Mouse (Mus musculus) liver, embryonic 14.5 days (tissue): ENCODE data around the gene Arrb2. TPM values are rescaled to one million over a fixed set of nuclear protein-coding genes. Genes with fewer than 3 reads are reported as not detected.

Source experiments
- ATAC-seq: fragments of 200-750 bp; cut with Nextera tagmentation; 2 replicates; pipeline ENCODE4 v1.8.0; 2017; ENCODE audit warnings: moderate number of reproducible peaks, mild to moderate bottlenecking, moderate library complexity; ENCODE audit not compliant: insufficient read depth
- DNase-seq, 3 experiments: peaks; one replicate each; pipeline ENCODE4 v3.0.0-alpha.2; 2012 to 2013; ENCODE audit warnings: low read depth in 3 of 3, low spot score in 3 of 3
- H3K27ac ChIP-seq: fragments of 300-500 bp; sonication (generic); 2 replicates; pipeline ENCODE4 v1.5.1; 2014; ENCODE audit warnings: moderate library complexity, mild to moderate bottlenecking, control low read depth, inconsistent platforms
- H3K27me3 ChIP-seq: fragments of 300-500 bp; sonication (generic); 2 replicates; pipeline ENCODE4 v1.6.1; 2014; ENCODE audit warnings: mild to moderate bottlenecking, low read length, moderate library complexity; ENCODE audit not compliant: control insufficient read depth, insufficient read depth
- H3K36me3 ChIP-seq: fragments of 300-500 bp; sonication (generic); replicated peaks from 2 replicates; pipeline ENCODE4 v1.6.1; 2014; ENCODE audit warnings: low read depth; ENCODE audit not compliant: control insufficient read depth, insufficient read depth
- H3K4me1 ChIP-seq, 2 experiments: fragments of 200-500 bp in 1 of 2; fragments of 300-500 bp in 1 of 2; sonication (generic) in 1 of 2; replicated peaks; 2 replicates each; pipeline ENCODE4 v1.6.1; 2012 to 2014; ENCODE audit warnings: antibody characterized with exemption in 1 of 2, inconsistent platforms in 1 of 2, low read length in 1 of 2; ENCODE audit not compliant: control insufficient read depth in 2 of 2, insufficient read depth in 2 of 2
- H3K4me2 ChIP-seq: fragments of 300-500 bp; sonication (generic); 2 replicates; pipeline ENCODE4 v1.6.1; 2014; ENCODE audit warnings: low read depth, mild to moderate bottlenecking, control low read depth, moderate library complexity
- H3K4me3 ChIP-seq, 2 experiments: fragments of 200-500 bp in 1 of 2; fragments of 300-500 bp in 1 of 2; sonication (generic) in 1 of 2; 2 replicates each; pipeline ENCODE4 v1.5.1; 2012 to 2014; ENCODE audit warnings: low read depth in 2 of 2, low read length in 2 of 2, mild to moderate bottlenecking in 2 of 2, control low read depth in 1 of 2, inconsistent platforms in 1 of 2, moderate library complexity in 1 of 2; ENCODE audit not compliant: insufficient read depth in 1 of 2
- H3K9ac ChIP-seq: fragments of 300-500 bp; sonication (generic); replicated peaks from 2 replicates; pipeline ENCODE4 v1.6.1; 2014; ENCODE audit warnings: mild to moderate bottlenecking, control low read depth, moderate library complexity
- H3K9me3 ChIP-seq: fragments of 300-500 bp; sonication (generic); 2 replicates; pipeline ENCODE4 v1.6.1; 2016; ENCODE audit warnings: low read length, mixed read lengths; ENCODE audit not compliant: control insufficient read depth
- CTCF ChIP-seq: IDR thresholded peaks from 2 replicates; pipeline ENCODE4 v1.5.1; 2016; ENCODE audit warnings: antibody characterized with exemption, low read depth, control low read depth
- EP300 ChIP-seq: IDR thresholded peaks from 2 replicates; pipeline ENCODE4 v1.6.1; 2016; ENCODE audit warnings: antibody characterized with exemption, low read depth
- WGBS: fragments of 180-500 bp; shearing (Covaris S2); extraction: QIAGEN DNeasy Blood & Tissue Kit; methylation state at CpG from one replicate; pipeline ENCODE4 v1.1.7; 2014; ENCODE audit not compliant: insufficient replicate concordance; 5-methylcytosine and 5-hydroxymethylcytosine counted together
- polyA plus RNA-seq, 2 experiments: library from polyadenylated mRNA; depleted of rRNA in 1 of 2; stranded (reverse) in 1 of 2; unstranded in 1 of 2; fragments of >200 nt; fragmentation: Nextera tagmentation in 1 of 2; extraction: Ambion mirVana in 1 of 2; gene quantifications; 2 replicates each; pipeline versions ENCODE4 v1.2.1 to v1.2.3; 2012 to 2014

Arrb2 gene
- polyA plus RNA-seq, 2 experiments, result 11.0 to 19.4 TPM

DNA sequence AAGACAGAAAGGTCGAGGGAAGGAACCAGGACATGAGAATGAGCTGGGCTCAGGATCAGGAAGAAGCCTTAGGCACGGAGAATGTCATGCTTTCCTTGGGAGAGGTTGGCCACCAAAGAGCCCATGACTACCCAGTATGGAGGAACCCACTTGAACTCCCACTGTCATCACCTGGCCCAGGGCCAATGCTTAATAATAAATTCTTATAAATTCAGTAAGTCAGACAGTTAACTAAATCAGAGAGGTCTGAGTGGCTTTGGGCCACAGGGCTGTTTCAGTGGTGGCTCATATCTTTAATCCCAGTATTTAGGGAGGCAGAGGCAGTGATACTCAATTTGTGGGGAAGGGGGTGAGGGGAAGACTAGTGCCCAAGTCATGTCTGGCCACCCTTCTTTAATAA is 18.5 kb downstream of the Arrb2 start:
- no peak for ATAC-seq
- WGBS, result 67% methylated on average over 2 of the region's 2 CpGs
- Histone ChIP-seq H3K27me3 (no peaks in the 10 kb centered on the region), H3K9me3 (no peaks in the 10 kb centered on the region), H3K4me3 (no peak overlapping the region), H3K9ac (no peak overlapping the region), H3K27ac (no peak overlapping the region), H3K4me2 (no peak overlapping the region), H3K4me1 (peaks cover 8 to 13% of the 10 kb centered on the region in 2 experiments), H3K36me3 (peaks cover 2% of the 10 kb centered on the region; the same call in 1 of the 2 replicates)
- DNase-seq, result no peak
- TF ChIP-seq CTCF (no peak), EP300 (no peak)

DNA sequence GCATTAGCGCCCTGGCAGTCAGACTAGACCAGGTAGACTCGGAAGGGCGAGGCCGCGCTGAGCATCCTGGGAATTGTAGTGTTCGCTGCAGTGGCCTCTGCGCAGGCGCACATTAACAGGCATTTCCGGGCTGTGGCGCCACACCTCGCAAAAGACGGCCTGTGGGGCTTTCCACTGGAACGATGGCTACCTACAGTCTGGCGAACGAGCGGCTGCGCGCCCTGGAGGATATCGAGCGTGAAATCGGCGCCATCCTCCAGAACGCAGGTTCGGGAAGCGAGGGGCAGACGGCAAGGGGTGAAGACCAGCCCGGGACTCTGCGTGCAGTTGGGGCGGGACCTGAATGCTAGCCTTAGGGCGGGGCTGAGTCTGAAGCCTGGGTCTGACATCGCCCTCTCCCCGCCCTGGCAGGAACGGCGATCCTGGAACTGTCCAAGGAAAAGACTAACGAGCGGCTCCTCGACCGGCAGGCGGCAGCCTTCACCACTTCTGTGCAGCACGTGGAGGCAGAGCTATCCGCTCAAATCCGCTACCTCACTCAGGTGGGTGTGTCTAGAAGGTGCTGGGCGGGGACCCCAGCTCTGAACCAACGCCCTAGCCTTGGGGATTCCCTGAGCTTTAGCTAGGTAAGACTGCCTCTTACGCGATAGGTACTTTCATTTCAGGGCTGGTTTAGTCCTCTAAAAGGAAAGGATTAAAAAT is 19.5 kb downstream of the Arrb2 start, which contains the start of gene Med11:
Gene Med11 (plus strand): TSS at position 123 of the 702 bp plus-strand sequence.
- DNase-seq, result peak; percentile 90 to 97 (median 90)
- peak within 1 kb of the TSS; percentile 71 for H3K27ac ChIP-seq
- H3K27me3 ChIP-seq, result no peaks in the 10 kb centered on the region
- WGBS, result under 1% methylated on average over 45 of the region's 46 CpGs
- H3K4me2 ChIP-seq, result peak within 1 kb of the TSS; percentile 82
- peak within 1 kb of the TSS; percentile 63 to 78 for H3K4me3 ChIP-seq
- peaks cover 2% of the 10 kb centered on the region; the same call in 1 of the 2 replicates for H3K36me3 ChIP-seq
- no peaks in the 10 kb centered on the region for H3K9me3 ChIP-seq
- no peak for TF ChIP-seq EP300
- peak; percentile 95 for TF ChIP-seq CTCF
- peak within 1 kb of the TSS; percentile 79 for H3K9ac ChIP-seq
- peak; percentile 97 for ATAC-seq
- H3K4me1 ChIP-seq, result peaks cover 8 to 10% of the 10 kb centered on the region in 2 experiments

DNA sequence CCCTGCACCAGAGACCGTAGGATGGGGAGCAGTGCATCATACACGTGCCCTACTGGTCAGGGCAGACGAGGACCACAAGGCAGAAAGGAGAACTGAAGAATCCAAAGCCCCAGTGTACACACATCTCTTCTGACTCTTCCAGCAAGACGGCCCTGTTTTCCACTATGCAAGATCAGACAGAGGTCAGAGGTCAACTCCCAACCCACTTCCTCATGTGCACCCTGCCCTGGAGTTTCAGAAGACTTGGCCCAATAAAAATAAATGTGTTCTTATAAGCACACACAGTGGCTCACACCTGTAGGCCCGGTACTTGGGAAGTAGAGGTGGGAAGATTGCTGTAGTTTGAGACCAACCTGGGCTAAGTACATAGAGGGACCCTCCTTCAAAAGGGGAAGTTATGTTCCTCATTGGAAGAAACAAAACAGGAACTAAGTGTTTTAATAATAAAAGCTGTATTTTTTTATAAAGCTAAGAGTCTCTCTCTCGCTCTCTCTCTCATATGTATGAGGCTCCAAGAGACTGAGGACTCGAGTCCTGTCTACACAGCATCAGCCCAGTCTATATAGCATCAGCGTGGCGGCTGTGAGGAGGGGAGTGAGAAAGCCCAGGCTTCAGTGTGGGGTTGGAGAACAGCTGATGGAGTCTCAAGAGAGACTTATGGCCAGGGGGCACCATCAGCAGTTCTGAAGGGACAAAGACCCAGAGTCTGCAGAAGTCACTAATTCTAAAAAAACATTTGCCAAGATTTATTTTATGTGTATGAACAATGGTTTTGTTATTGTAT is 21.0 kb downstream of the Arrb2 start:
- Histone ChIP-seq H3K9ac (no peak overlapping the region), H3K9me3 (no peaks in the 10 kb centered on the region), H3K27me3 (peaks cover under 1% of the 10 kb centered on the region), H3K4me2 (no peak overlapping the region), H3K4me3 (no peak overlapping the region), H3K27ac (no peak overlapping the region), H3K36me3 (peaks cover 2% of the 10 kb centered on the region; the same call in 1 of the 2 replicates), H3K4me1 (peaks cover 8 to 10% of the 10 kb centered on the region in 2 experiments)
- no peak for TF ChIP-seq EP300
- TF ChIP-seq CTCF, result no peak
- WGBS, result 64% methylated on average over 9 of the region's 9 CpGs
- ATAC-seq, result no peak
- no peak for DNase-seq

DNA sequence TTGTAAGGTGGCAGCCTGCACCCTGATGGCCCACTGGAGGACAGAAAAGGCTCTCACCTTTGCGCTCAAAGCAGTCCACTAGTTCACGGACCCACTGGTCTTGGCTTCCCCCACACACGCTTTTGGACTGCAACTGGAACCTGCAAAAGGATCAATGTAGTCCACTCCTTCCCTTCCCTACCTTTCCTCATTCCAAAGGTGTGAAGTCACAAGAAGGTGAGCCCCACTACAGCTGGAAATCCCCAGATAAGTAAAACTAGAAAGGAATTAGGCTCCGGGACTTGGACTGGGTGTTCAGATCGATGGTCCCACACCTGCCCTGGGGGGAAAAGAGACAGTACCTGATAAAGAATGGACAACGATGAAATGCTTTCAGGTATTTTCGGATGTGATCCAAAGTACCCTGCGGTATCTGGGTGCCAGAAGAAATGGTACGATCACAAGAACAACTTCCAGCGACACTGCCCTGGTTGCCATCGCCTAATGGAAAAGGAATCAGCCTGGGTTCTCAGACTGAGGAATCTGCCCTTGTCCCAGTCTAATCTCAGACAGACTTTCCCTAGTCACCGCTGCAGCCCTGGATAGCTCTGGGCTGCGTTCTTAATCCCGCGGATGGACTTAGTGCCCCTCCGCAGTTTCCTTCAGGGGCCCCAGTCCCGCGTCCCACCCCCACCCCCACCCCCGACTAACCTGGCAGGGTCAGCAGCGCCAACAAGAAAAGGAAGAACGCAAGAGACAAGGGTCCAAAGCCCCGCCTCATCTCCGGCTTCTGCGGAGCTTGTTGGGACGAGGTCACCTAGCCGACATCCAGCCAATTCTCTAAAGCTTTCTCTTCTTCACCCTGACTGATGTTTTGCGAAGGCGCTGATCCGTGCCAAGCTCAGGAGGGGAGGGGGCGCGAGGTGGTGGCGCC is 26.5 kb downstream of the Arrb2 start, which contains the start of gene Zmynd15:
Gene Zmynd15 (plus strand): TSS at position 746 of the 913 bp plus-strand sequence.
- H3K4me3 ChIP-seq, result peak within 1 kb of the TSS; percentile 37 to 50
- 0 out of 4 replicates have a peak, but pooled peaks cover 0 to 2% of the 10 kb centered on the region in 2 experiments for H3K4me1 ChIP-seq
- no peak within 1 kb of the TSS for H3K9ac ChIP-seq
- DNase-seq (no peak), ATAC-seq (no peak)
- 17% methylated on average over 32 of the region's 32 CpGs for WGBS
- H3K27me3 ChIP-seq, result peaks cover 23% of the 10 kb centered on the region
- TF ChIP-seq CTCF (no peak), EP300 (no peak)
- H3K27ac ChIP-seq, result no peak within 1 kb of the TSS
- H3K9me3 ChIP-seq, result no peaks in the 10 kb centered on the region
- no peaks in the 10 kb centered on the region for H3K36me3 ChIP-seq
- peak within 1 kb of the TSS; percentile 61 for H3K4me2 ChIP-seq
